Mouse (Mus musculus): ENCODE measurements around the gene Syngap1. TPM values are rescaled to one million over a fixed set of nuclear protein-coding genes. Genes with fewer than 3 reads are reported as not detected.

Gene Syngap1
- polyA plus RNA-seq, 1 experiment from 2014 or later: 4.6 TPM

- H3K4me2 ChIP-seq: peak overlapping the region; percentile 97
- H3K27me3 ChIP-seq: no peaks in the 10 kb centered on the region
- 0 out of 2 replicates have a peak, but pooled peaks have one; percentile 0 for ATAC-seq (ENCODE audit: low FRiP score)
- peaks cover 32% of the 10 kb centered on the region for H3K36me3 ChIP-seq
- no peaks in the 10 kb centered on the region for H3K9me3 ChIP-seq
- H3K9ac ChIP-seq: peak overlapping the region; percentile 81
- H3K4me1 ChIP-seq (replicated peaks): peaks cover 72% of the 10 kb centered on the region
- WGBS: under 1% methylated on average over 22 of the region's 22 CpGs
- peak overlapping the region; percentile 96 for H3K27ac ChIP-seq
- peak overlapping the region; percentile 63 for H3K4me3 ChIP-seq
Measured at GRCm38 (mm10) chr17:26938731-26939130, 2.3 kb upstream of the Syngap1 start.

- Histone ChIP-seq H3K4me1 (replicated peaks) (peaks cover 70% of the 10 kb centered on the region), H3K4me2 (peak within 1 kb of the TSS; percentile 97), H3K36me3 (peaks cover 34% of the 10 kb centered on the region), H3K4me3 (peak within 1 kb of the TSS; percentile 63), H3K27me3 (no peaks in the 10 kb centered on the region), H3K27ac (peak within 1 kb of the TSS; percentile 96), H3K9ac (peak within 1 kb of the TSS; percentile 81), H3K9me3 (no peaks in the 10 kb centered on the region)
- ATAC-seq (ENCODE audit: low FRiP score): peak; percentile 94
- WGBS: under 1% methylated on average over 67 of the region's 70 CpGs
Measured at GRCm38 (mm10) chr17:26939178-26939972, 1.7 kb upstream of the Syngap1 start, which contains the start of gene Cuta. Cuta (minus strand) TSS chr17:26939569.

- H3K4me3 ChIP-seq: peak overlapping the region; percentile 63
- ATAC-seq (ENCODE audit: low FRiP score): peak; percentile 0; the same call in 1 of the 2 replicates
- 0% methylated on average over 3 of the region's 3 CpGs for WGBS
- H3K4me2 ChIP-seq: peak overlapping the region; percentile 97
- H3K9me3 ChIP-seq: no peaks in the 10 kb centered on the region
- peaks cover 31% of the 10 kb centered on the region for H3K36me3 ChIP-seq
- H3K27me3 ChIP-seq: no peaks in the 10 kb centered on the region
- H3K27ac ChIP-seq: peak overlapping the region; percentile 96
- peak overlapping the region; percentile 74 for H3K9ac ChIP-seq
- peaks cover 70% of the 10 kb centered on the region for H3K4me1 ChIP-seq (replicated peaks)
Measured at GRCm38 (mm10) chr17:26939973-26940300, 1.1 kb upstream of the Syngap1 start.

GRCm38 (mm10) chr17:26941841-26942570 lies 953 bp downstream of the Syngap1 start:
- H3K9ac ChIP-seq: peak overlapping the region; percentile 76
- H3K4me1 ChIP-seq (replicated peaks): peaks cover 83% of the 10 kb centered on the region
- H3K27me3 ChIP-seq: no peaks in the 10 kb centered on the region
- H3K4me2 ChIP-seq: peak overlapping the region; percentile 97
- WGBS: 10% methylated on average over 4 of the region's 4 CpGs
- peaks cover 10% of the 10 kb centered on the region for H3K36me3 ChIP-seq
- no peak for ATAC-seq (ENCODE audit: low FRiP score)
- H3K27ac ChIP-seq: peak overlapping the region; percentile 96
- H3K9me3 ChIP-seq: no peaks in the 10 kb centered on the region
- H3K4me3 ChIP-seq: peak overlapping the region; percentile 50

GRCm38 (mm10) chr17:26945824-26946495 lies 4.9 kb downstream of the Syngap1 start:
- H3K9me3 ChIP-seq: no peaks in the 10 kb centered on the region
- ATAC-seq (ENCODE audit: low FRiP score): no peak
- 20% methylated on average over 13 of the region's 13 CpGs for WGBS
- no peaks in the 10 kb centered on the region for H3K27me3 ChIP-seq
- H3K4me3 ChIP-seq: peak overlapping the region; percentile 41
- peaks cover 81% of the 10 kb centered on the region for H3K4me1 ChIP-seq (replicated peaks)
- H3K9ac ChIP-seq: peak overlapping the region; percentile 79
- H3K36me3 ChIP-seq: peaks cover 4% of the 10 kb centered on the region; the same call in 1 of the 2 replicates
- peak overlapping the region; percentile 82 for H3K27ac ChIP-seq
- peak overlapping the region; percentile 67 for H3K4me2 ChIP-seq

- H3K4me3 ChIP-seq: peak overlapping the region; percentile 41
- H3K9me3 ChIP-seq: no peaks in the 10 kb centered on the region
- H3K4me1 ChIP-seq (replicated peaks): peaks cover 86% of the 10 kb centered on the region
- no peak for ATAC-seq (ENCODE audit: low FRiP score)
- peak overlapping the region; percentile 67 for H3K4me2 ChIP-seq
- peak overlapping the region; percentile 82 for H3K27ac ChIP-seq
- under 1% methylated on average over 37 of the region's 37 CpGs for WGBS
- H3K9ac ChIP-seq: peak overlapping the region; percentile 79
- no peaks in the 10 kb centered on the region for H3K27me3 ChIP-seq
- H3K36me3 ChIP-seq: peaks cover 4% of the 10 kb centered on the region; the same call in 1 of the 2 replicates
Measured at GRCm38 (mm10) chr17:26946567-26946966, 5.5 kb downstream of the Syngap1 start.

GRCm38 (mm10) chr17:26947231-26948100 lies 6.4 kb downstream of the Syngap1 start:
- no peak for ATAC-seq (ENCODE audit: low FRiP score)
- WGBS: 24% methylated on average over 12 of the region's 12 CpGs
- H3K4me3 ChIP-seq: peak overlapping the region; percentile 41; the same call in 1 of the 2 replicates
- no peaks in the 10 kb centered on the region for H3K9me3 ChIP-seq
- H3K4me1 ChIP-seq (replicated peaks): peaks cover 86% of the 10 kb centered on the region
- H3K36me3 ChIP-seq: peaks cover 4% of the 10 kb centered on the region; the same call in 1 of the 2 replicates
- H3K4me2 ChIP-seq: peak overlapping the region; percentile 67
- H3K27ac ChIP-seq: peak overlapping the region; percentile 82
- peak overlapping the region; percentile 79 for H3K9ac ChIP-seq
- no peaks in the 10 kb centered on the region for H3K27me3 ChIP-seq

GRCm38 (mm10) chr17:26948316-26949050 lies 7.4 kb downstream of the Syngap1 start:
- ATAC-seq (ENCODE audit: low FRiP score): no peak
- peak overlapping the region; percentile 85 for H3K4me2 ChIP-seq
- no peaks in the 10 kb centered on the region for H3K9me3 ChIP-seq
- peak overlapping the region; percentile 95 for H3K27ac ChIP-seq
- H3K9ac ChIP-seq: peak overlapping the region; percentile 89
- H3K4me3 ChIP-seq: peak overlapping the region; percentile 69
- H3K36me3 ChIP-seq: peaks cover 4% of the 10 kb centered on the region; the same call in 1 of the 2 replicates
- no peaks in the 10 kb centered on the region for H3K27me3 ChIP-seq
- 3% methylated on average over 15 of the region's 87 CpGs for WGBS
- H3K4me1 ChIP-seq (replicated peaks): peaks cover 86% of the 10 kb centered on the region

- Histone ChIP-seq H3K9ac (peak overlapping the region; percentile 89), H3K4me2 (peak overlapping the region; percentile 85), H3K27me3 (no peaks in the 10 kb centered on the region), H3K4me3 (peak overlapping the region; percentile 69), H3K4me1 (replicated peaks) (peaks cover 89% of the 10 kb centered on the region), H3K27ac (peak overlapping the region; percentile 95), H3K9me3 (no peaks in the 10 kb centered on the region), H3K36me3 (peaks cover 4% of the 10 kb centered on the region; the same call in 1 of the 2 replicates)
- 7% methylated on average over 11 of the region's 14 CpGs for WGBS
- 0 out of 2 replicates have a peak, but pooled peaks have one; percentile 12 for ATAC-seq (ENCODE audit: low FRiP score)
Measured at GRCm38 (mm10) chr17:26949051-26949577, 8.1 kb downstream of the Syngap1 start.

- Histone ChIP-seq H3K9ac (peak overlapping the region; percentile 89), H3K27ac (peak overlapping the region; percentile 95), H3K4me2 (peak overlapping the region; percentile 85), H3K4me3 (peak overlapping the region; percentile 69), H3K9me3 (no peaks in the 10 kb centered on the region), H3K4me1 (replicated peaks) (peaks cover 88% of the 10 kb centered on the region), H3K36me3 (peaks cover 3% of the 10 kb centered on the region), H3K27me3 (no peaks in the 10 kb centered on the region)
- no peak for ATAC-seq (ENCODE audit: low FRiP score)
- WGBS: 21% methylated on average over 5 of the region's 5 CpGs
Measured at GRCm38 (mm10) chr17:26949866-26950265, 8.8 kb downstream of the Syngap1 start.

All from hindbrain, embryonic 13.5 days (tissue).